Mouse (Mus musculus): Measurements from ENCODE around the gene Atxn1. TPM values are rescaled to one million over a fixed set of nuclear protein-coding genes. Genes with fewer than 3 reads are reported as not detected.

Atxn1 gene
- total RNA-seq, 2 experiments from 2014 or later = 43.3 to 46.1 TPM

DNA sequence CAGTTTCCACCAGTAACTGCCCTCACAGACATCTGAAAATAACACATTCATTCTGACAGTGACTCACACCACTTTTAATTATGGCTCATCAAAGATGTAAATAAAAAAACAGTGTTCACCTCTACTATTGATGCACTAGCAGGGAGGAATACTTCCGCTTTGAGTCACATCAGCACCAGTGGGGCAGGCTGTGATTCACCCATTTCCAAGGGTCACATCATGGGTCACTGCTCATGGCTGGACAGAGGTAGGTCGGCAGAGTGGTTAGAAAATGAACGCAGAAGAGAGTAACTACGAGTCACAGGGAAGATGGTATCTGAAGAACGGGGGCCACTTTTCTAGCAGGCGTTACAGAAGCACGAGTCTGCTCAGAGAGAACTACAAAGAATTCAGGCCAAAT is 124.9 kb downstream of the Atxn1 start:
- intact Hi-C loops (cut with DNase I) = no loop called here
- no peak for DNase-seq

DNA sequence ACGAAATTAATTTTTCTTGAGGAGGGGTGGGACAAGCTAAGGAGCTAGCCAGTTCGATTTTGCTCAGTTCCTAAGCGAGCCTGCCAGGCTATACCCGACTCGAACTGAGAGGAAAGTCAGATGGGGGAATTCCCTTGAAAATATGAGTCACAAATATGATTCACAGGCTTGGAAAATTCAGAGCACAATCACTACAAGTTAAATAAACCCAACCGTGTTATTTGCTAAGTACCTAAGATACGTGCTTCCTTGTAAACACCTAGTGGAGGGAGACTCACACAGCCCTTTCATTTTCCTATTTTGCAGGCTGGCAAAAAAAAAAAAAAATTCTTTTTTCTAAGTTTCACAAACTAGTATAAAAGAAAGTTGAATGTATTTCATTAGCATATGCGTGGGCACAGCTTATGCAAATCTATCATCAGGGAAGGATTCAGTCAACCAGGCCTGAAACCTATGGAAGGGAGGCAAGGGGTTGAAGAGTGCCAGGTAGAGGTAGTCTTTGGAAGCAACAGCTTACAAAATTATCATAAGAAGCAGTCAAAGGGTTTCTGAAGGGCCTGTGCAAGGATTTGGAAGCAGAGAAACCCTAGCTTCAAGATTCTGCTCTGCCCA is 127.1 kb downstream of the Atxn1 start:
- DNase-seq = no peak
- intact Hi-C loops (cut with DNase I) = no loop called here

DNA sequence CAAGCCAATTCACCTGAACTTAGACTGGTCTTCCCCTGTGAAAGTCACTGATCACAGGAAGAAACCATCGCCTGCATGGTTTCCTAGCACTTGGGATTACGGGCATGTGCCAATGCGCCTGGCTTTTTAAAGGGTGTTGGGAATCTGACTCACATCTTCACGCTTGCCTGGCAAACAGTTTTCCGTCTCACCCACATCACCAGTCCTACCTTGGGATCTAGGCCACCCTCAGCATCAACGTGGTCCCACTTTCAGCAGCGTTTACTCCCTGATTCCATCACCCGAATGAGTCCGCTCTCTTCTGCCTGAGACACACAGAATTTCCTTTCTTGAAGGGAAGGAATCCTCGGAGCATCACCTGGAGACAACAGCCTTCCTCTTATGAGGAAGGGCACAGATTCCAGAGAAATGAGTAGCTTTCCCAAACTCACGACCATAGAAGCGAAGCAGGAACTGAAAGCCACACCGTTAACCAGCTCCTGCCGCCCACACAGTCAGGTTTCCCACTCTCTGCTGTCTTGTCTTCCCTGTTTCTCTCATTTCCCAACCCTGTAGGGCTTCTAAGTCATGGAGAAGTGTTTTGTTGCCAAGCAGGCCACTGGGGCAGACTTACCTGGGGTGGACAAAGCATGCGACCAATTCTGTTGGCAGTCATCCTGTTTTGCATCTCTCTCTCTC is 128.3 kb downstream of the Atxn1 start:
- intact Hi-C loops (cut with DNase I) = no loop called here
- DNase-seq = no peak

DNA sequence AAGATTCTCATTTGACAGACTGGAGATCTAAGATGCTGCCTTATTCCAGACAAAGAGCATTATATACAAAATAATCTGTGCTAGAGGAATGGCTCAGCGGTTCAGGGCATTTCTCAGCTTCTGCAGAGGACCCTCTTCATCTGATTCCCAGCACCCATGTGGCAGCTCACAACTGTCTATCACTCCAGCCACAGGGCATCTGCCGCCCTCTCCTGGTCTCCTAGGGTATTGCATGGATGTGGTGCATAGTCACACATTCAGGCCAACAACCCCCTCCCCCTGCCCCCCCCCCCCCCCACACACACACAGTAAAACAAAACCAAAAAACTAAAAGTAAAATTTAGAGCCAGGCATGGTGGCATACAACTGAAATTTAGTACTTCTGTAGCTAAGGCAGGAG is 130.5 kb downstream of the Atxn1 start:
- no peak for DNase-seq
- intact Hi-C loops (cut with DNase I) = no loop called here

DNA sequence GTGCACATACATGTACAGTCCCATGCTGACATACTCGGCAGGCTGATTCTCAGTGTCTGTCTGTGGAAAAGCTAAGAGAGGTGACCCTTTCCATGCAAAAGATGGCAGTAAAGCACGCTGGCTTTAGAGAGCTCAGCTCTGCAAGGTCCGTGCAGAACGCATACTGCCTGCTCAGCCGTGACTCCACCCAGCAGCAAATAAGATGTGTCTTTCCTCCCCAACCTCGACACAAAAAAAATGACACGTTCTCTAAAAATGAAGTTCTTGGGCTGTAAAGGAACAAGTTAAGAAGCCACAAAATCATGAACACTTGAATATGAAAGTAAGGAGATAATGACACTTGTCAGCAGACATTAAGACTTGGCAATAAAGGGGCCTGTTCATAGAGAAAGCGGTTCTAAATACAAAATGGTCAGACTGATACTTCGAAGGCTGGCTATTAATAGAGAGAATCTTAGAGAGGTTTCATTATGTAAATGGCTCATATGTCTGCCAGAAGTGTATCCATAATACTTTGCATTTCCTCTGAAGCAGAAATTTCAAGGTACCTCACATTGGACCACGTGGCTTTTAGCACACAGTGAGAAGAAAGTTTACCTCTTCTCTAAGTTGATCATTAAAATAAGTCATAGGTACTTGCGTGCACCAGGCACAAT is 132.0 kb downstream of the Atxn1 start:
- intact Hi-C loops (cut with DNase I) = no loop called here
- no peak for DNase-seq

DNA sequence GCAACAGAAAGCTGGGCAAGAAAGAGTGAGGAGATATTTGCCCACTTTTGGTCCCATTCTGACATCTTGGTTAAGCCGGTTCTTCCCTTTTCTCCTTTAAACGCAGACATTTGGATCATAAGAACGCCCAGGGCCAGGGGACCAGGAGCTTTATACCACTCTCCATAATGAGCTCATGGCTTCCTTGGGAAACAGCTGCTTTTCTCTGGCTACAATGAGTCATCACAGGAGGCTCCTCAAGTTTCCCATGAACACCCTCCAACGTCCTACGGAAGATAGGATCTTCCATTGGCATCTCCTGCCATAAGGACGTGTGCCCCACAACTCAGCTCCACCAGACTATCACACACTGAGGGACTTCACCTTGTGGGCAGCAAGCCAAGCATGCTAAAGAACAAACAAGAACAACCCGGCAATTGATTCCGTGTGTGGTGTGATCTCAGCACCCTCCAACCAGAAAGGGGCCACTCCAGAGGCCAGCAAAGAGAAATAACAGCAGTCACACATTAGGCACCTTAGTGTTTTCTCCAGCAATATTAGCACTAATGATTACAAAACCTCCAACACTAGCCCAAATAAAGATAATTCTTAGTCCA is 135.4 kb downstream of the Atxn1 start:
- intact Hi-C loops (cut with DNase I) = loop anchor here (5.0 kb wide), 2 partner anchors 53 to 192 kb away; no protein-coding TSS in a partner anchor
- DNase-seq = peak in 1 of 2 experiments; percentile 21

DNA sequence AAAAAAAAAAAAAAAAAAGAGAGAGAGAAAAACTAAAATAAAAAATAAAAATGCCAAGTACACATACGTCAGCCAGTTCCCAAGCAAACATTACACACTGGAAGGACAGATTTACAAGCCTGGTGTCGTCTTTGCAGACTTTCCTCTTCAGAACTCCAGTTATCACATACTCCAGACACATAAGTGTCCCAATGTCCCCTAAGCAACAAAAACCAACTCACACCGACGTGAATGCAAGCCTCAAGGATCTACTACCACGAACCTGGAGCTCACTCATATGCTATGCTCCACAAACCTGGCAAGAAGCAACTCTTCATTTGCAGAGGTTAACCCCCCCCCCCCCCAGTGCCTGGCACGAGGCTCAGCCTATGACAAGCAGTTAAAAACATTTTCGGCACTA is 136.8 kb downstream of the Atxn1 start:
- DNase-seq = no peak
- intact Hi-C loops (cut with DNase I) = loop anchor here (5.0 kb wide), 2 partner anchors 54 to 191 kb away; no protein-coding TSS in a partner anchor

DNA sequence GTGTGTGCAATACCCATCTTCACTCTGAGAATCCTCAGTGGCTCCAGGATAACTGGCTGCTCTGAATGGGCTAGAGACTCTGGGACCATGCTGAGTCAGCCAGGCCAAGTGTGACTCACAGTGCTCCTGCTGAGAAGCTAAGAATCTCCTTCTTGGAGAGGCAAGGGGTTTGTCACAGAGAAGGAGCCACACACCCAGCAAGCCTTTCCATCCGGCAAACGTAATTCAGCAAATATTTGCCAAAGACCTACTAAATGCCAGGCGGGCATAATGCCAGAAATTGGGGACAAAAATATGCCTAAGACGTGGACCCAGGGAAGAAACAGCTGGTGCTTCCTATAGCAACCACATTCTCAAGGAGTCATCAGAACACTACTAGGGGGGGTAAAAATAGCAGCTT is 137.2 kb downstream of the Atxn1 start:
- peak; percentile 25 to 28 for DNase-seq
- intact Hi-C loops (cut with DNase I) = loop anchor here (5.0 kb wide), 2 partner anchors 55 to 190 kb away; no protein-coding TSS in a partner anchor

DNA sequence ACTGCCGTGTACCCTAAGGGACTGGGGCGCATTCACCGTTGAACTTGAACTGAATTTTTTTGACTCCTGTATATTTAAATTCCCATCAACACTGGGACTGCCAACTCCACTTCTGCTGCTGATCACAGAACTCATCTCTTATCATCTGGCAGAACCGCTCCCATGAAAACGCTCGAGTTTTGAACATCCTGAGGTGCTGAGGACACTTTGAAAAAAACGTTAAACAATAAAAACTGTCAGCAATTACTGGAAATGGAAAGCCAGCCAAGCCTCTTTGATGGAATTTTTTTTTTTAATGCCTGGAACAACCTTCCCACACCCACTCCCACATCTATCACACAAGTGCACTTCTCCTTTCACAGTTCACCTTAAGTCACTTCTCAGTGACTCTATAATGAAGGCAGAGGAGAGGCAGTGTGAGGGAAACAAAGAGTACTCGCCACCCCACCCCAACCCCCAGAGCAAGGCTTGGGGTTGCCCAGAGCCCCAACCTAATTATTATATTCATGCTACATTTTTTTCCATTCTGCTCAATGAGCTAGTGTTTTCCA is 137.7 kb downstream of the Atxn1 start:
- intact Hi-C loops (cut with DNase I) = loop anchor here (5.0 kb wide), 2 partner anchors 55 to 190 kb away; no protein-coding TSS in a partner anchor
- DNase-seq = no peak

DNA sequence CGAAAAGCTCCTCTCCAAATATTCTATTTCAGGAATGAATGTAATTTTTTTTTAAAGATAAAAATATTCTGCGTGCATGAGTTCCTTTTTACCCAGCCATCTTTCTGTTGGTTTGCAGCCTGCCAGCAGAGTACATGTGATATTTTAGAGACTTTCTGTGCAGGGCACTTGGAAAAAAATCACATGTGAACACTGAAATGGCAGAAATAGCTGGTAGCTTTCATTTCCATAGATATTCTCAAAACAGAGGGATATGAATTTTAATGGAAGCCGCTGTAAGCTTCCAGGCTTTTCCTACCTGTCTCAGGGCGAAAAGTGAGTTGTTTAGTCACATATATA is 142.3 kb downstream of the Atxn1 start:
- intact Hi-C loops (cut with DNase I) = loop anchor here (5.0 kb wide), 1 partner anchor 140 kb away; no protein-coding TSS in a partner anchor
- no peak for DNase-seq

DNA sequence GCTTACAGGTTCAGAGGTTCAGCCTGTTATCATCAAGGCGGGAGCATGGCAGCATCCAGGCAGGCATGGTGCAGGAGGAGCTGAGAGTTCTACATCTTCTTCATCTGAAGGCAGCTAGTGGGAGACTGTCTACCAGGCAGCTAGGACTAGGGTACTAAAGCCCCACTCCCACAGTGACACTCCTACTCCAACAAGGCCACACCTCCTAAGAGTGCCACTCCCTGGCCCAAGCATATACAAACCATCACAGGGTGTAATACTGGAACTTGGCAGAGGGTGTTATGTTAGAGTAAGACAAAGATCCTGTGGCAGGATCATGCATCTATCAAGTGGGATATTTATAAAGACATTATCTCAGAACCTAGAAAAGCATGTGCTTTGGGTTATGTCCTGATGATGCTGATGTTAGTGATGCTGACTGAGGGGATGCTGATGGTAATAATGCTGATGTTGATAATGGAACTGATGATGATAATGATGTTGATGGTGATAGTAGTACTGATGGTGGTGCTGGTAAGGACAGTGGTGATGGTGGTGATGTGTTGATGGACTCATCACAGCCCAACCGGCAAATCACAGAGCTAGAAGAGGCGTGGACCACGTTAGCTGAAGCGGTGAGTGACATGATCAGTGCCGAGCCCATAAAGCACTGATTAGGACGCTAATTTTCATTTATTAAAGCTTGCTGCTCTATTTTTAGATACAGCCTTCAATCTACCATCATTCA is 142.9 kb downstream of the Atxn1 start:
- intact Hi-C loops (cut with DNase I) = loop anchor here (5.0 kb wide), 1 partner anchor 140 kb away; no protein-coding TSS in a partner anchor
- DNase-seq = no peak

DNA sequence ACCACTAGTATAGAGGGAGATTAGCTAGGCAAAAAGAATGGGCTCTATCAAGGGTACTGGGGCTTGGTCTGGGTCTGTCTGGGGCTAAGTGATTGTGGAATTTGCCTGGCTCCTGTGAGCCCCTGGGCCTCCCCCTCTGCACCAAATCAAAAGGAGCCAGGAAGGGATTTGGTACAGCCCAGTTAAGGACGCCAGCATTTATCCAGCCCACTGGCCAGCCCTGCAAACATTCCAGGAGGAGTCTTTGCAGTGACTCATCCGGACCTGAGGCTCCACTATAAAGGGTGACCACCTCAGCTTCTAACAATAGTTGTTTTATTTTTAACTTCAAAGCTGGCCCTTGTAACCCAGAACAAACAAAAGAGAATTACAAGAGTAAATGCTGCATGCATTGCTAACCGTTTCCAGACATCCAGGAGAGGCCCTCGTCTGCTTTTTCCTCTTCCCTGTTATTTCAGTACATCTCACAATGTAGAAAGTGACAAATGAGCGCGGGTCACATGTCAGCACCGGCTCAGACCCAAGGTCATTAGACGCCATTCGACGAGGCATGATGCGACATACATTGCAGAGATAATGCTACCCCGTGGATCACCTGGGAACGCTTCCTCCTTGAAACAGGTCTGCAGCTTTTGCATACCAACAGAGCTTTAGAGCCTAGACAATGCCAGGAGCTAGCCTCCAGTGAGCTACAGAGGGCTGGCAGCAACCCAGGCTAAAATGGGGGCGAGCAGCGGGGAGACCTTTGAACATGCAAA is 144.2 kb downstream of the Atxn1 start:
- intact Hi-C loops (cut with DNase I) = loop anchor here (5.0 kb wide), 1 partner anchor 142 kb away; no protein-coding TSS in a partner anchor
- peak; percentile 40 to 44 for DNase-seq

DNA sequence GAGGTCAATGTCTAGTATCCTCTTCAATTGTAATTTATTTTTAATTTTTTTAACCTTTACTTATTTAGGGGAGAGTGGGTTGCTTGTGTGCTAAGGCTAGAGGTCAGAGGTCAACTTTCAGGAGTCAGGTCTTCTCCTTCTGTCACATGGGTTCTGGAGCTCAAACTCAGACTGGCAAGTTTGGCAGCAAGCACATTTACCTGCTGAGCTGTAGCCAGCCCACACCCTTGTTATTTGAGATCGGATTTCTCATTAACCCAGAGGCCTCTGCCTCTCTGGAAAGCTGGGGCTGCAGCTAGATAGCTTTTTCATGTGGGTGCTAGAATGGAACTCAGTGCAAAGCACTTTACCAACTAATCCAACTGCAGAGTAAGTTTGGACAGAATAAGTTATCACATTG is 148.1 kb downstream of the Atxn1 start:
- no peak for DNase-seq
- intact Hi-C loops (cut with DNase I) = no loop called here

DNA sequence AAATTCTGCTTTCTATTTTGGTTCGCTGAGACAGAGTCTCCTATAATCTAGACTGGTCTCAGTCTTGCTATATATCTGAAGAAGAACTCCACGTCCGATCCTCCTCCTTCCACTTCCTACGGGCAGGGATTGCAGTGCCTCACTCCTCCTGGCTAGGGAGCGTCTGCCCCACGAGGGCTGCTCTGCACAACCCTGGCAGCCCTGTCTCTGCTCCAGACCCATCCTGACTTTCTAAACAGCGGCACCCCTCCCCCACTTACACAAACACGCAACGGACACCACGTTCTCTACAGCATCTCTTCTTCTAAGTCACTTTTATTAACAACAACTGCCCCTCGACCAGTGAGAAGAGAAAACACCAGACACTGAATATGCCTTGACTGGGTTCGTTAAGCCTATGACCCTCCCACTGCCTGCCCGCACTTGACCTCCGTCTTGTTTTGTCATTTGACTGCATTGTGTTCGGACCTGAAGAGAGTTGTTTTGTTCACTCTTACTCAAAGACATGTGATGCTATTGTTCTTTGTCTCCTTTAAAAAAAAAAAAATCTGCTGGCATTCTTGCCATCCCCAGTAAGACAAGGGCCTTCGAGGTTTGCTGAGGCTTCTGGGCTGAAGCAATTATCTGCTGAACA is 154.9 kb downstream of the Atxn1 start:
- intact Hi-C loops (cut with DNase I) = loop anchor here (5.0 to 10.0 kb wide), 3 partner anchors 178 to 355 kb away; no protein-coding TSS in a partner anchor

DNA sequence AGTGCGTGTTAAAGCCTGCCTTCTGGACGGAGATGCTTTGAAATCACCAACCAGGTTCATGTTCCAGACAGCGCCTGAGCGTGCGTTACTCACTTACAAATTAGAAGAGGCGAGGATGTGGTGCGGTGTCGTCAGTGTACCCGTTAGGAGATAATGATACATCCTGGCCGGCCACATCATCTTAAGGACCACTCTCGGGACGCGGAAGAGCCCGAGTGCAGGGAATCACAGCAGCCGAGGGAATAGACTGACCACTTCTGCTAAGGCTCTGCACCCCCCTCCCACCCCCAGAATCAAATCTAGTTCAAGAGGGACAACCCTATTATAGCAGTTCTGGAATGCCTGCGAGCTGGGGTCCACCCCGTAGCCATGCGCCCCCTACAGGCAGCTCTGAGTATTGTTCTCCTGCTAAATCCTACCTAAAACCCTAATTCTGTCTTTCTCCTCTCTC is 157.2 kb downstream of the Atxn1 start:
- DNase-seq = peak; percentile 68 to 75
- intact Hi-C loops (cut with DNase I) = loop anchor here (5.0 to 10.0 kb wide), 3 partner anchors 175 to 357 kb away; no protein-coding TSS in a partner anchor

More for the DNA sequence above, 154.9 kb downstream of the Atxn1 start:
- DNase-seq = no peak

DNA sequence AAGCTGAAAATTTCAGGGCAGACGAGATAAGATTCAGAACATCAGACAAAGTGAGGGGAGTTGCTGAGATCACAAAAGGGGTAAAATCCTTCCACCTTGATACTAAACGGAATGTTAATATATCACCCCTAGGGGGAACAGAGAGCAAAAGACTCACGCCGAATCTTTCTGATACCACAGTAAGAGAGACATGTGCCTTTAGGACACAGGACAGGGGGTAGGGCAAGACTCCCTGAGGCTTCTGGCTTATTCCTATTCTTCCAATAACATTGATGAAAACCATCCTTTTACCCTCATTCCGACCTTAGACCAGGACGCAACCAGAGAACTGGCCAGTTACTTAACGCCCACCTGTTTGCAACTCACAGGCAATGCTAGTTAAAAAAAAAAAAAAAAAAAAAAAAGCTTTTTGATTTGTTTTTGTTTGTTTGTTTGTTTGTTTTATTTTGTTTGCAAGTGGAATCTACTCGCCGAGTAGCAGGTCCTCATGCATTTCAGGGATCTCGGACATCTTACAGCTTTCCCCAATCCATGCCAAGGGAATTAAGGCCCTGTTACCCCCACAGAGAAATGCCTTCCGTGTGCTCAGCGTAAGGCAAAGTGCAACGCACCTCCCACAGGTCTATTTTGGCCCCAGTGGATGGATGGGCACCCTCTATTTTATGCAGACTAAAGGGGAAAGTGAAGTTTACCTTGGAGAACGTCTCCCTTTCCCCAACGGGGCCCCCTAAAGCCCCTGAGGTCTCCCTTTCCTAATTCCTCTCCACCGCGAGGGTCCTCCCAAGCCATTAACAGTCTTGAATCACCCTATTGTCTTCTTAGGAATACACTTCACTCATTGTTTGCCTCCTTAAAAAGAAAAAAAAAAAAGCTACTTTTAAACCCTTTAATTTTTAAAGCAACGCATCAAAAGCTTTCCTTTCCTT is 157.9 kb downstream of the Atxn1 start:
- intact Hi-C loops (cut with DNase I) = loop anchor here (5.0 to 10.0 kb wide), 3 partner anchors 175 to 358 kb away; no protein-coding TSS in a partner anchor
- no peak for DNase-seq

DNA sequence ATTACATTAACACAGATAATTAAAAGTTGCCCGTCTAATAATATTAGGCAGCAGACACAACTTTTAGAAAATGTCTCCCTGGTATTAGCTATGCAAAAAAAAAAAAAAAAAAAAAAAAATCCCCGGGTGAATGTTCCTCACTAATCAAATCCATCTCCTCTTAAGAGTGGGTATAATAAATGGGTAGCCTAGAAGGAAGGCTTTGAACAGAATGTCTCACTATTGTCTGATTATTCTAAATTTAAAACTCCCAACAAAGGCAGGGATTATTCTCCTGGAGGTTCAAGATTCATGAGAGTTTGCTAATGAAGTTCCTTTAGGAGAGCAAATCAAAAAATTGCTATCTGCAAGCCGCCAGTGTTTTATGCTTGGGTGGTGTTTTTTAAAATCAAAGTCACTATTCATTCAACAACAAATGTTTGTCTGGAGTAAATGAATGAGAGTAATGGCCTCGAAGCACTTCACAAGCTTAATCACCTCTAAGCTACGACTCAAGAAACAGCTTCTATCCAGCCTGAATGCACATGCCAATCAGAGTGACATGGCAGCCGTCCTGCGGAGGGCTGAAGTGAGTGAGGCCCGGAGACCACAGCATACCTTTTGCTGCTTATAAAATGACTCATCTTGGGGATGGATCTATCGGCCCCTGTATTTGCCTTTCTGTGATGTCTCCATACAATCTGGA is 158.8 kb downstream of the Atxn1 start:
- no peak for DNase-seq
- intact Hi-C loops (cut with DNase I) = loop anchor here (5.0 to 10.0 kb wide), 3 partner anchors 174 to 359 kb away; no protein-coding TSS in a partner anchor
